Mouse (Mus musculus): ENCODE data around the gene Gria4. TPM values are rescaled to one million over a fixed set of nuclear protein-coding genes. Genes with fewer than 3 reads are reported as not detected.

Gria4 gene
- polyA plus RNA-seq (2017; shearing (Covaris generic)): not detected

GRCm38 (mm10) chr9:4795544-4796288 lies at the start of gene Gria4:
Gene Gria4 (minus strand): TSS chr9:4796234.

GRCm38 (mm10) chr9:4375828-4376639 lies 420.0 kb downstream of the Gria4 start, which contains the start of gene Msantd4:
Gene Msantd4 (plus strand): TSS chr9:4376562.

Data from inflammation-experienced regulatory T-cells, adult 16 weeks (primary cell).